Mouse (Mus musculus) CH12.LX (cell line): ENCODE data around the gene Arl15. TPM values are rescaled to one million over a fixed set of nuclear protein-coding genes. Genes with fewer than 3 reads are reported as not detected.

Experiments used
- DNase-seq: peaks from one replicate; pipeline ENCODE4 v3.0.0-alpha.2; 2013; ENCODE audit errors: extremely low read depth
- H3K27ac ChIP-seq: 2 replicates; pipeline ENCODE4 v1.5.1; 2012; ENCODE audit warnings: low read depth, mild to moderate bottlenecking, control low read depth, moderate library complexity; ENCODE audit not compliant: insufficient read depth
- H3K27me3 ChIP-seq: replicated peaks from 2 replicates; pipeline ENCODE3; 2012; ENCODE audit warnings: inconsistent platforms
- H3K36me3 ChIP-seq, 2 experiments: replicated peaks in 1 of 2; 2 replicates each; pipeline versions ENCODE3 to v1.6.1; 2012; ENCODE audit warnings: inconsistent platforms in 1 of 2, low read length in 1 of 2, mild to moderate bottlenecking in 1 of 2, mixed read lengths in 1 of 2, moderate library complexity in 1 of 2; ENCODE audit not compliant: control insufficient read depth in 1 of 2, insufficient read depth in 1 of 2
- H3K4me1 ChIP-seq, 2 experiments: 2 replicates each; pipeline ENCODE4 v1.6.1; 2012; ENCODE audit warnings: inconsistent platforms in 1 of 2, moderate library complexity in 1 of 2; ENCODE audit not compliant: insufficient read depth in 2 of 2, control insufficient read depth in 1 of 2
- H3K4me2 ChIP-seq: 2 replicates; pipeline ENCODE4 v1.6.1; 2012; ENCODE audit warnings: low read depth, mild to moderate bottlenecking, control low read depth; ENCODE audit not compliant: poor library complexity, insufficient read depth, severe bottlenecking
- H3K4me3 ChIP-seq, 3 experiments: fragments of 150-350 bp in 1 of 3; sonication (generic) in 1 of 3; replicated peaks in 1 of 3; 2 replicates each; pipeline versions ENCODE3 to v1.5.1; 2011 to 2012; ENCODE audit warnings: low read depth in 2 of 3, low read length in 2 of 3, mild to moderate bottlenecking in 2 of 3, moderate library complexity in 2 of 3, control low read depth in 1 of 3, improper control_type of control experiment in 1 of 3, inconsistent platforms in 1 of 3, mixed read lengths in 1 of 3; ENCODE audit not compliant: poor library complexity in 1 of 3
- H3K79me2 ChIP-seq: replicated peaks from 2 replicates; pipeline ENCODE4 v1.6.1; 2012; ENCODE audit warnings: mild to moderate bottlenecking, moderate library complexity; ENCODE audit not compliant: control insufficient read depth, poor library complexity, insufficient read depth, severe bottlenecking; ENCODE audit errors: extremely low read depth
- H3K9ac ChIP-seq: 2 replicates; pipeline ENCODE4 v1.6.1; 2012; ENCODE audit warnings: low read depth, mild to moderate bottlenecking, control low read depth, moderate library complexity; ENCODE audit not compliant: insufficient read depth
- H3K9me3 ChIP-seq: replicated peaks from 2 replicates; pipeline ENCODE3; 2012; ENCODE audit warnings: low read length, inconsistent platforms, mixed read lengths
- BHLHE40 ChIP-seq: IDR thresholded peaks from 2 replicates; pipeline ENCODE4 v1.6.1; 2011; ENCODE audit warnings: mild to moderate bottlenecking, low read depth, low read length, improper control_type of control experiment
- CHD2 ChIP-seq: IDR thresholded peaks from 2 replicates; pipeline ENCODE4 v1.6.1; 2011; ENCODE audit warnings: low read length, improper control_type of control experiment
- CTCF ChIP-seq, 2 experiments: IDR thresholded peaks in 1 of 2; conservative IDR thresholded peaks in 1 of 2; 2 replicates each; pipeline ENCODE4 v1.5.1; 2011 to 2012; ENCODE audit warnings: low read depth in 2 of 2, low read length in 2 of 2, improper control_type of control experiment in 1 of 2, inconsistent platforms in 1 of 2, mild to moderate bottlenecking in 1 of 2, moderate library complexity in 1 of 2
- E2F4 ChIP-seq: IDR thresholded peaks from 2 replicates; pipeline ENCODE4 v1.6.1; 2011; ENCODE audit warnings: low read depth, low read length, improper control_type of control experiment; ENCODE audit not compliant: insufficient replicate concordance
- GABPA ChIP-seq: IDR thresholded peaks from 2 replicates; pipeline ENCODE4 v1.6.1; 2012; ENCODE audit warnings: low read depth, low read length, improper control_type of control experiment, inconsistent platforms; ENCODE audit not compliant: insufficient replicate concordance
- HCFC1 ChIP-seq: IDR thresholded peaks from 2 replicates; pipeline ENCODE4 v1.6.1; 2012; ENCODE audit warnings: low read depth, mild to moderate bottlenecking, inconsistent platforms, low read length, improper control_type of control experiment
- JUN ChIP-seq: IDR thresholded peaks from 2 replicates; pipeline ENCODE4 v1.6.1; 2011; ENCODE audit warnings: low read depth, mild to moderate bottlenecking, low read length, improper control_type of control experiment, moderate library complexity; ENCODE audit not compliant: insufficient read depth
- KAT2A ChIP-seq: IDR thresholded peaks from 2 replicates; pipeline ENCODE4 v1.6.1; 2012; ENCODE audit warnings: low read length, improper control_type of control experiment, inconsistent platforms; ENCODE audit not compliant: insufficient replicate concordance
- MAX ChIP-seq: IDR thresholded peaks from 2 replicates; pipeline ENCODE4 v1.6.1; 2011; ENCODE audit warnings: low read length, improper control_type of control experiment
- MEF2A ChIP-seq: IDR thresholded peaks from 2 replicates; pipeline ENCODE4 v1.6.1; 2014; ENCODE audit warnings: low read depth, mild to moderate bottlenecking, inconsistent platforms, low read length, improper control_type of control experiment, borderline replicate concordance
- MYC ChIP-seq: IDR thresholded peaks from 2 replicates; pipeline ENCODE4 v1.6.1; 2011; ENCODE audit warnings: low read depth, mild to moderate bottlenecking, improper control_type of control experiment, low read length
- NELFE ChIP-seq: IDR thresholded peaks from 2 replicates; pipeline ENCODE4 v1.6.1; 2011; ENCODE audit warnings: low read depth, low read length, improper control_type of control experiment
- NRF1 ChIP-seq: IDR thresholded peaks from 2 replicates; pipeline ENCODE4 v1.6.1; 2014; ENCODE audit warnings: low read depth, mild to moderate bottlenecking, inconsistent platforms, low read length, improper control_type of control experiment, moderate library complexity
- PAX5 ChIP-seq: IDR thresholded peaks from 2 replicates; pipeline ENCODE4 v1.6.1; 2012; ENCODE audit warnings: low read length, inconsistent platforms, mixed read lengths
- POLR2A ChIP-seq: IDR thresholded peaks from 2 replicates; pipeline ENCODE4 v1.6.1; 2011; ENCODE audit warnings: low read depth, mild to moderate bottlenecking, improper control_type of control experiment, low read length
- POLR2AphosphoS2 ChIP-seq: IDR thresholded peaks from 2 replicates; pipeline ENCODE4 v1.6.1; 2011; ENCODE audit warnings: low read depth, low read length, improper control_type of control experiment
- RAD21 ChIP-seq: IDR thresholded peaks from 2 replicates; pipeline ENCODE4 v1.6.1; 2011; ENCODE audit warnings: low read depth, mild to moderate bottlenecking, low read length, improper control_type of control experiment, moderate library complexity
- RCOR1 ChIP-seq: conservative IDR thresholded peaks from 2 replicates; pipeline ENCODE4 v1.6.1; 2012; ENCODE audit warnings: low read depth, mild to moderate bottlenecking, inconsistent platforms, low read length, improper control_type of control experiment
- SIN3A ChIP-seq: IDR thresholded peaks from 2 replicates; pipeline ENCODE4 v1.6.1; 2012; ENCODE audit warnings: low read length, improper control_type of control experiment, inconsistent platforms
- SMC3 ChIP-seq: IDR thresholded peaks from 2 replicates; pipeline ENCODE4 v1.6.1; 2011; ENCODE audit warnings: low read depth, low read length, improper control_type of control experiment
- TBP ChIP-seq: conservative IDR thresholded peaks from 2 replicates; pipeline ENCODE4 v1.6.1; 2011; ENCODE audit warnings: low read depth, low read length, improper control_type of control experiment
- TCF12 ChIP-seq: IDR thresholded peaks from 2 replicates; pipeline ENCODE4 v1.6.1; 2014; ENCODE audit warnings: low read depth, mild to moderate bottlenecking, inconsistent platforms, low read length, improper control_type of control experiment
- ZNF384 ChIP-seq: IDR thresholded peaks from 2 replicates; pipeline ENCODE4 v1.6.1; 2012; ENCODE audit warnings: low read depth, low read length, improper control_type of control experiment, inconsistent platforms
- dilution Hi-C: fragments of 300-500 bp; cut with MboI; formaldehyde crosslinking; loops from 2 replicates; pipeline ENCODE4 v1.14.3; 2020; ENCODE audit warnings: low sequenced_read_pairs; ENCODE audit not compliant: extremely low pct_unique_long_range_greater_than_20kb, extremely low pct_ligation_motif_present
- in situ Hi-C: fragments of 300-500 bp; cut with MboI; formaldehyde crosslinking; loops from 3 replicates; pipeline ENCODE4 v1.14.3; 2019; ENCODE audit warnings: low sequenced_read_pairs, low pct_ligation_motif_present, low pct_unique_long_range_greater_than_20kb, mixed read lengths
- polyA plus RNA-seq: library from polyadenylated mRNA; unstranded; fragments of >175 nt; gene quantifications from 2 replicates; pipeline ENCODE4 v1.2.1, GENCODE M21; 2012; ENCODE audit warnings: low read depth; ENCODE audit not compliant: insufficient read length
- total RNA-seq, 2 experiments: library from RNA; depleted of rRNA; stranded (reverse); fragments of 300-350 nt in 1 of 2; fragments of >200 nt in 1 of 2; gene quantifications; 2 replicates each; pipeline ENCODE4 v1.2.3; 2012 to 2014

Arl15 gene
- total and polyA plus RNA-seq, 3 experiments = 2.2 to 5.2 (median 4.8) TPM

DNA sequence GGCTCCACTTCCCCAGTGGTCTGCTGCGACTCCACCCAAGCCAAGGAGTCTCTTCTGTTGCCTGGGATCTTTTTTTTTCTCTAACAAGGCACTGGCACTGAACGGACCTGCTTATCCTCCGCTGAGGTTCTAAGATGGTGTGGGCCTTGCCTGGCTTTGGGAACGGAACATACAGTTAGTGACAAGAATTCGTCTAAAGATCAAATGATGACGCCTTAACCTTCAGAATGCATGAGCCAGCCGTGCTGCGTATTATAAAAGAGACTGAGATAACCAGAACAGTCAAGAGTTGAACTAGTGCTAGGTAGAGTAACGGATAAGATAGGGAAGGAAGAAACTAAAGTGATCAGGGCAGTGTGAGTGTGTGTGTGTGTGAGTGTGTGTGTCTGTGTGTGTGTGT is 66.9 kb downstream of the Arl15 start:
- Histone ChIP-seq H3K79me2 (no peaks in the 10 kb centered on the region), H3K9me3 (no peaks in the 10 kb centered on the region), H3K36me3 (peaks cover 0 to 8% of the 10 kb centered on the region in 2 experiments), H3K4me2 (no peak overlapping the region), H3K27ac (no peak overlapping the region), H3K4me1 (no peaks in the 10 kb centered on the region), H3K4me3 (no peak overlapping the region), H3K9ac (no peak overlapping the region), H3K27me3 (no peaks in the 10 kb centered on the region)
- TF ChIP-seq SMC3 (no peak), MAX (no peak), TCF12 (no peak), RCOR1 (no peak), BHLHE40 (no peak), MYC (no peak), E2F4 (no peak), KAT2A (no peak), SIN3A (no peak), RAD21 (no peak), MEF2A (no peak), NRF1 (no peak), GABPA (no peak), NELFE (no peak), ZNF384 (no peak)
- DNase-seq = no peak
- dilution Hi-C loops (no loop called here), in situ Hi-C loops (no loop called here)

DNA sequence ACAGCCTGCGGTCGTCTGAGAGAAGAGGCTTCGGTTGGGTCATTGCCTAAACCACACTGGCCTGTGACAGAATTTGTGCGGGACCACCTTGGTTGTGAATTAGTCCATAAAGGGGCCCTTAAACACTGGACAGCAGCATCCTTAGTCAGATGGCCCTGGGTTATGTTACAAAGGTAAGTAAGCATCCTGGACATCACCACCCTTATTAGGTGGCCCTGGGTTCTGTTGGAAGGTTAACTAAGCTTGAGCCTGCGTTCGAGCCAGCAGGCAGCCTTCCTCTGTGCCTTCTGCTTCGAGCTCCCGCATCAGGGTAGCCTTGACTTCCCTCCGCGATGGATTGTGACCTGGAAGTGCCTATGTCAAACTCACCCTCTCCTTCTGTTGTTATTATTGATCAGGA is 68.6 kb downstream of the Arl15 start:
- Histone ChIP-seq H3K36me3 (peaks cover 0 to 8% of the 10 kb centered on the region in 2 experiments), H3K27me3 (no peaks in the 10 kb centered on the region), H3K4me2 (no peak overlapping the region), H3K79me2 (no peaks in the 10 kb centered on the region), H3K9me3 (no peaks in the 10 kb centered on the region), H3K9ac (no peak overlapping the region), H3K27ac (no peak overlapping the region), H3K4me1 (no peaks in the 10 kb centered on the region), H3K4me3 (no peak overlapping the region)
- dilution Hi-C loops = no loop called here
- no peak for DNase-seq
- in situ Hi-C loops = no loop called here
- TF ChIP-seq GABPA = no peak
- no peak for TF ChIP-seq RCOR1
- TF ChIP-seq POLR2AphosphoS2 = no peak
- TF ChIP-seq TBP = no peak
- no peak for TF ChIP-seq PAX5
- no peak for TF ChIP-seq JUN
- no peak for TF ChIP-seq POLR2A
- TF ChIP-seq BHLHE40 = no peak
- no peak for TF ChIP-seq CHD2
- no peak for TF ChIP-seq NELFE
- no peak for TF ChIP-seq KAT2A
- TF ChIP-seq RAD21 = no peak
- TF ChIP-seq HCFC1 = no peak
- TF ChIP-seq CTCF (conservative IDR thresholded peaks at IDR 0.05 in 1 of 2, IDR thresholded peaks at IDR 0.05 in 1 of 2; ENCODE audit: low read depth in 2 of 2, low read length in 2 of 2) = no peak
